Mouse (Mus musculus): ENCODE results near the gene Ceacam12.

GRCm38 (mm10) chr7:18065629-18066028, at the start of gene Ceacam12:
- TF ChIP-seq POLR2A (IDR thresholded peaks at IDR 0.05; ENCODE audit: borderline replicate concordance, extremely low read depth, low read depth, low read length) (no peak), CTCF (IDR thresholded peaks at IDR 0.05; ENCODE audit: insufficient read depth, low read length) (no peak)

All from lung, adult 2 months (tissue).